Mouse (Mus musculus): ENCODE measurements at regions not wholly inside any gene's neighbourhood (a gene's known extent, or its start where the extent isn't known, plus 50 kb on each side); places are given as distances from the start of the nearest gene placed in this dataset.
A peak's percentile ranks its signal among the peaks of the same experiment; 100 is the strongest.
"Not testable (repeated sequence)": the region's sequence is repeated elsewhere in the genome, so short reads cannot be mapped to it uniquely, and the experiment has no call there.

GRCm38 (mm10) chr14:19327321-19327720, 91.4 kb downstream of the Gm21738 start:
- Histone ChIP-seq H3K4me1 (replicated peaks) (no peaks in the 10 kb centered on the region), H3K9me3 (peaks cover 49% of the 10 kb centered on the region), H3K9ac (replicated peaks) (no peak overlapping the region), H3K27ac (no peak overlapping the region), H3K4me2 (no peak overlapping the region), H3K36me3 (no peaks in the 10 kb centered on the region), H3K27me3 (no peaks in the 10 kb centered on the region), H3K4me3 (replicated peaks) (no peak overlapping the region)
- whole genome bisulfite sequencing = 84% methylated on average over 6 of the region's 6 CpGs
- ATAC-seq (ENCODE audit: insufficient number of reproducible peaks, insufficient read depth, low FRiP score, low TSS enrichment, low read depth) = no peak

- no peaks in the 10 kb centered on the region for H3K36me3 ChIP-seq
- H3K4me1 ChIP-seq (replicated peaks) = no peaks in the 10 kb centered on the region
- H3K27me3 ChIP-seq = no peaks in the 10 kb centered on the region
- H3K9me3 ChIP-seq = peaks cover 39% of the 10 kb centered on the region
- no peak overlapping the region for H3K4me3 ChIP-seq (replicated peaks)
- WGBS = 72% methylated on average over 21 of the region's 21 CpGs
- no peak overlapping the region for H3K9ac ChIP-seq (replicated peaks)
- H3K4me2 ChIP-seq = no peak overlapping the region
- H3K27ac ChIP-seq = no peak overlapping the region
- no peak for ATAC-seq (ENCODE audit: insufficient number of reproducible peaks, insufficient read depth, low FRiP score, low TSS enrichment, low read depth)
These were observed 107.1 kb downstream of the Gm21738 start for GRCm38 (mm10) chr14:19311614-19312013.

GRCm38 (mm10) chr14:19302859-19303258, 115.9 kb downstream of the Gm21738 start:
- H3K4me1 ChIP-seq (replicated peaks); H3K9me3 ChIP-seq; ATAC-seq (ENCODE audit: insufficient number of reproducible peaks, insufficient read depth, low FRiP score, low TSS enrichment, low read depth); H3K27me3 ChIP-seq; H3K36me3 ChIP-seq; H3K4me2 ChIP-seq; H3K27ac ChIP-seq; H3K9ac ChIP-seq (replicated peaks); H3K4me3 ChIP-seq (replicated peaks): not testable (repeated sequence)
- 48% methylated on average over 4 of the region's 4 CpGs for WGBS

GRCm38 (mm10) chr14:19279096-19279495, 139.6 kb downstream of the Gm21738 start:
- Histone ChIP-seq H3K4me3 (replicated peaks) (no peak overlapping the region), H3K9ac (replicated peaks) (no peak overlapping the region), H3K4me1 (replicated peaks) (no peaks in the 10 kb centered on the region), H3K36me3 (no peaks in the 10 kb centered on the region), H3K27ac (no peak overlapping the region), H3K27me3 (no peaks in the 10 kb centered on the region), H3K9me3 (peaks cover 44% of the 10 kb centered on the region), H3K4me2 (no peak overlapping the region)
- WGBS = 89% methylated on average over 1 of the region's 1 CpGs
- no peak for ATAC-seq (ENCODE audit: insufficient number of reproducible peaks, insufficient read depth, low FRiP score, low TSS enrichment, low read depth)

- H3K27ac ChIP-seq = no peak overlapping the region
- H3K4me3 ChIP-seq (replicated peaks) = no peak overlapping the region
- H3K36me3 ChIP-seq = no peaks in the 10 kb centered on the region
- no peak overlapping the region for H3K4me2 ChIP-seq
- ATAC-seq (ENCODE audit: insufficient number of reproducible peaks, insufficient read depth, low FRiP score, low TSS enrichment, low read depth) = peak; percentile 87; the same call in 1 of the 2 replicates
- H3K9ac ChIP-seq (replicated peaks) = no peak overlapping the region
- WGBS = 68% methylated on average over 4 of the region's 4 CpGs
- H3K4me1 ChIP-seq (replicated peaks) = no peaks in the 10 kb centered on the region
- no peaks in the 10 kb centered on the region for H3K27me3 ChIP-seq
- peaks cover 52% of the 10 kb centered on the region for H3K9me3 ChIP-seq
These were observed 140.8 kb downstream of the Gm21738 start for GRCm38 (mm10) chr14:19277777-19278385.
